Mouse (Mus musculus): Measurements from ENCODE around the gene Cmbl. TPM values are rescaled to one million over a fixed set of nuclear protein-coding genes. Genes with fewer than 3 reads are reported as not detected.

Gene Cmbl
- polyA plus RNA-seq, 1 experiment from 2014 or later: 7.7 TPM

DNA sequence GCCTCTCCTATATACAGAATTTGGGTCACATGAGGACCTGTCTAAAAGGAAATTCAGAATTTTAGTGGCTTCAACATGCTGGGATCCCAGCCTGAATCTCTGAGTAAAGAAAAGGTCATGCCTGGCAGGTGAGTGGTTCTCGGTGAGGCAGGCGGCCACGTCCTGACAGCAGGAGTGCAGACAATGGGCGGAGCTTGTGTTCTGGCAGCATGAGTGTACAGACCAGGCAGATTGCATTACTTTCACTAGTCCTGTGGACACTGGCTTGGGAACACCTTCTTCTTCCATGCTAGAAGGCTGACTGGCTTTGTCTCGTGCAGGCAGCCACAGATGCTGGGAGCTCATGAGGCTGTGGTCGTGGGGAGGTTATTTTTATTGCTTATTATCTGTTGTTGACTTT, 41.6 kb downstream of the Cmbl start:
- no peak overlapping the region for H3K4me3 ChIP-seq (replicated peaks)

DNA sequence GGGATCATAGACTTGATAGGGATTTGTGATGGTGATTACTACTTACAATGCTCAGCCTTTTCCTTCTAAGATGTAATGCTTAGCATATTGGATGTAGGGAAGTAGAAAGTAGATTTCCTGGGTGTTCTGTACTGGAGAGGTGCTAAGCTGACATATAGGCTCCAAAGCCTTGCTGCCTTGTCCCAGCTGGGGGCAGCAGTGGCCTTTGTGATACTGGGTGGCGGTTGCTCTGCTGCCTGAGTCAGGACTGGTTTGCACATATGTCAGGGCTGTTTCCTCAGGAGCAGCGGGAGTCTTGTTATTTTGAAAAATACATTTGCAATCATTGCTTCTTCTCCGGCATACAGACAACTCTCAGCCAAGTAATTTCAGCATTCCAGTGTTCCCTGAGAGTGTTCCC, 45.8 kb downstream of the Cmbl start:
- H3K27me3 ChIP-seq (replicated peaks): no peaks in the 10 kb centered on the region
- no peak overlapping the region for H3K4me2 ChIP-seq
- no peaks in the 10 kb centered on the region for H3K36me3 ChIP-seq
- 65% methylated on average over 3 of the region's 3 CpGs for WGBS
- H3K4me1 ChIP-seq: peaks cover 13% of the 10 kb centered on the region; the same call in 1 of the 2 replicates
- no peak overlapping the region for H3K4me3 ChIP-seq (replicated peaks)
- peak; percentile 79 for ATAC-seq (ENCODE audit: low FRiP score)
- H3K27ac ChIP-seq (replicated peaks): no peak overlapping the region
- H3K9me3 ChIP-seq (replicated peaks): no peaks in the 10 kb centered on the region
- no peak overlapping the region for H3K9ac ChIP-seq (replicated peaks)

More for the DNA sequence above, 41.6 kb downstream of the Cmbl start:
- WGBS: 62% methylated on average over 6 of the region's 6 CpGs
- Histone ChIP-seq H3K4me1 (peaks cover 23% of the 10 kb centered on the region), H3K27me3 (replicated peaks) (no peaks in the 10 kb centered on the region), H3K9ac (replicated peaks) (no peak overlapping the region), H3K27ac (replicated peaks) (no peak overlapping the region), H3K4me2 (no peak overlapping the region), H3K36me3 (no peaks in the 10 kb centered on the region), H3K9me3 (replicated peaks) (no peaks in the 10 kb centered on the region)
- ATAC-seq (ENCODE audit: low FRiP score): no peak

DNA sequence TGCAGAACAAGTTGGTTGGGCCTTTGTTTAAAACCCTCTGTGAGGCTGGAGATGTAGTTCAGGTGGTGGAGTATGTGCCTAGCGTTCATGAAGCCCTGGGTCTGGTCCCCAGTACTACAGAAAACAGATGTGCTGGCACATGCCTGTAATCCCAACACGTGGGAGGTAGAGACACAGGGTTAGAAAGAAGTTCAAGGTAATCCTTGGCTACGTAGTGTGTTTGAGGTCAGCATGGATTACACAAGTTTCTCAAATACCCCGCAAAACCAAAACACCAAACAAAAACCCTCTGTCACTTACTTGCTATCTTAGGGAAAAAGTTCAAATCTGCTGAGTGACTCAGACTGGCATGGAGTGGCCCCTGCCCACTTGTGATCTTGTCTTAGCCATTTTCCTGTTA, 46.8 kb downstream of the Cmbl start:
- no peak overlapping the region for H3K27ac ChIP-seq (replicated peaks)
- H3K27me3 ChIP-seq (replicated peaks): no peaks in the 10 kb centered on the region
- no peaks in the 10 kb centered on the region for H3K36me3 ChIP-seq
- no peaks in the 10 kb centered on the region for H3K9me3 ChIP-seq (replicated peaks)
- no peak for ATAC-seq (ENCODE audit: low FRiP score)
- H3K4me2 ChIP-seq: no peak overlapping the region
- no peak overlapping the region for H3K9ac ChIP-seq (replicated peaks)
- no peak overlapping the region for H3K4me3 ChIP-seq (replicated peaks)
- peaks cover 13% of the 10 kb centered on the region; the same call in 1 of the 2 replicates for H3K4me1 ChIP-seq
- WGBS: 90% methylated on average over 4 of the region's 4 CpGs

DNA sequence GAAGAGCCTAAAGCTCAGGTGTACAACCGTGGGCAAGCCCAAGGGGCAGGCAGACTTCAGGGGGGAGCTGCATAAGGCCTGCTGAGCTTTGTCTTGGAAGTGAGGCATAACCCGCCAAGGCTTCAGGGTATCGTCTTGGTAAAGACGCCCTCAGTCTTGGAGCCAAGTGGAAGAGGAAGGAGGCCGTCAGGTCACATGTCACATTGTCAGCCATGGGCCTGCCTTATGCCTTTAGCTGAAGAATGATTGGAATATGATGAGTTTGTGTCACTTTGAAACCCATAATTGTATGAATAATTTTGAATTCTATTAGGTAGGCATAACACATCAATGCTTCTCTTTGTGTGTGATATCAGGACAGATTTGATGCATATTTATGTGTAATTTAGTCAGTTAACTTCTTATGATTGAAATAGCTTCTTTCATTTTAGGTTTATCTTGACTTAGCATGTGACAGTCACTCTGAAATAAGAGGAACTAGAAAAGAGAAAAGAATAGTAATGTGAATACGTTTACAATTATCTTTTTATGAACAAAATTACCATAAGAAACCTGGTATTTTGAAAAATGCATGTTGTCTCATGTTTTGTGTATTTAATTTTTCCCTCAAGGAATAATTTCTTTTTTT, 48.8 kb downstream of the Cmbl start:
- no peak for ATAC-seq (ENCODE audit: low FRiP score)
- no peaks in the 10 kb centered on the region for H3K27me3 ChIP-seq (replicated peaks)
- 90% methylated on average over 6 of the region's 6 CpGs for WGBS

DNA sequence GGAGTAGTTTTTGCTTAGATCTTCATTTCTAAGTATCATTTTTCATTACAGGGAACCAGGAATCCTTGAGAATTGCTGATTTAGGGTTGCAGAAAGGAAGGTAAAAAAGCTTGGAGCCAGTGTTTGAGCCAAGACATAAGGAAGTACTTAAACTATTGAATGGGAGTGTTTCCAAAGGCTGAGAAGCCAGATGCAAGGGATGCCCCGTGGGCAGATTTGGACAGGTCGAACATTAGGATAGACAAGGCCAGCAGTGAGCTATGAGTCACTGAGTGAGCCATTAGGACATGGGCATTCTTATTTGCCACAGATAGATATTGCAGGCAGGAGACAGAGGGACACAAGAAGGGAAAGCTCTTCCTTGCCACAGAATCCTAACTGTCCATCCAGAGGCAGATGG, 49.5 kb downstream of the Cmbl start:
- Histone ChIP-seq H3K27ac (replicated peaks) (no peak overlapping the region), H3K4me2 (no peak overlapping the region), H3K27me3 (replicated peaks) (no peaks in the 10 kb centered on the region), H3K9ac (replicated peaks) (no peak overlapping the region), H3K36me3 (peaks cover 5% of the 10 kb centered on the region; the same call in 1 of the 2 replicates), H3K4me1 (peaks cover 5% of the 10 kb centered on the region; the same call in 1 of the 2 replicates), H3K4me3 (replicated peaks) (no peak overlapping the region), H3K9me3 (replicated peaks) (no peaks in the 10 kb centered on the region)
- WGBS: 91% methylated on average over 2 of the region's 2 CpGs
- no peak for ATAC-seq (ENCODE audit: low FRiP score)

More for the DNA sequence above, 48.8 kb downstream of the Cmbl start:
- Histone ChIP-seq H3K9ac (replicated peaks) (no peak overlapping the region), H3K4me2 (no peak overlapping the region), H3K9me3 (replicated peaks) (no peaks in the 10 kb centered on the region), H3K4me3 (replicated peaks) (no peak overlapping the region), H3K36me3 (peaks cover 5% of the 10 kb centered on the region; the same call in 1 of the 2 replicates), H3K27ac (replicated peaks) (no peak overlapping the region), H3K4me1 (peaks cover 8% of the 10 kb centered on the region; the same call in 1 of the 2 replicates)

DNA sequence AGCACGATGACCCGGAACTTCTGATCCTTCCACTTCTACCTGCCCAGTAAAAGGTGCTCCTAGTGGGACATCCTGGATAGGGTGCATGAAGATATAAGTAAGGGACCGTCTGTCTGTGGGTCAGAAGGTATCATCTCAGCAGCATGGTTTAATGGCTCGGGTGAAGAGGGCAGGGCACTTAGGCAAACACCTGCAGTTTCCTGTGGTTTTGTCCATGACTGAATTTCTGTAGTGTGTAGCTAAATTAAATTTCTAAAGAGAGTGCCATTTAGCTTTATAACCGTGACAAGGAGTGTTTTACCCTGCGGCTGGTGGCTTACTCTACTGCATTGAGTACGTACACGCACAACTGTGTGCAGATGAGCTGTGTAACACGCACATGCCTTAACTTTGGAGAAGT, 52.1 kb downstream of the Cmbl start:
- Histone ChIP-seq H3K4me2 (no peak overlapping the region), H3K4me1 (no peaks in the 10 kb centered on the region), H3K36me3 (peaks cover 5% of the 10 kb centered on the region; the same call in 1 of the 2 replicates), H3K9ac (replicated peaks) (no peak overlapping the region), H3K27ac (replicated peaks) (no peak overlapping the region), H3K4me3 (replicated peaks) (no peak overlapping the region), H3K27me3 (replicated peaks) (no peaks in the 10 kb centered on the region), H3K9me3 (replicated peaks) (no peaks in the 10 kb centered on the region)
- no peak for ATAC-seq (ENCODE audit: low FRiP score)
- WGBS: 85% methylated on average over 9 of the region's 9 CpGs

DNA sequence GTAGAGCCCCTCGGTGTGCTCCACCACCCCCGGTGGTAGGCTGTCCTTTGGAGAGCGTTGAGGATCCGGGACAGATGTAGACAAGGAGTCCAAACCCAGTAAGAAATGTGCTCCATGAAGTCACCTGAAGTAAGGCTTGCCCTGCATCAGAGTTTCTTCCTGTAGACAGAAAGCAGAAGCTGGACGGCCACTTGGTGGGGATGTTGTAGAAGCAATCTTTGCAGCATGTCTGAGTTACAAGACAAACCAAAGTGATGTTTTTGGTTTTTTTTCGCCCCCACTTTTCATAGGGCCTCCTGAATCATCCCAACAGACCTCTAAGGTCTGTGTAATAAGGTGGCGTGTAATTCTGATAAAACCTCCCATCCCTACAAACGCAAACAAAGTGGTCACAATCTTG, 54.3 kb downstream of the Cmbl start:
- Histone ChIP-seq H3K4me3 (replicated peaks) (no peak overlapping the region), H3K27ac (replicated peaks) (no peak overlapping the region), H3K4me1 (no peaks in the 10 kb centered on the region), H3K36me3 (peaks cover 5% of the 10 kb centered on the region; the same call in 1 of the 2 replicates), H3K4me2 (no peak overlapping the region), H3K9ac (replicated peaks) (no peak overlapping the region), H3K27me3 (replicated peaks) (no peaks in the 10 kb centered on the region), H3K9me3 (replicated peaks) (no peaks in the 10 kb centered on the region)
- WGBS: 96% methylated on average over 8 of the region's 8 CpGs
- ATAC-seq (ENCODE audit: low FRiP score): no peak

DNA sequence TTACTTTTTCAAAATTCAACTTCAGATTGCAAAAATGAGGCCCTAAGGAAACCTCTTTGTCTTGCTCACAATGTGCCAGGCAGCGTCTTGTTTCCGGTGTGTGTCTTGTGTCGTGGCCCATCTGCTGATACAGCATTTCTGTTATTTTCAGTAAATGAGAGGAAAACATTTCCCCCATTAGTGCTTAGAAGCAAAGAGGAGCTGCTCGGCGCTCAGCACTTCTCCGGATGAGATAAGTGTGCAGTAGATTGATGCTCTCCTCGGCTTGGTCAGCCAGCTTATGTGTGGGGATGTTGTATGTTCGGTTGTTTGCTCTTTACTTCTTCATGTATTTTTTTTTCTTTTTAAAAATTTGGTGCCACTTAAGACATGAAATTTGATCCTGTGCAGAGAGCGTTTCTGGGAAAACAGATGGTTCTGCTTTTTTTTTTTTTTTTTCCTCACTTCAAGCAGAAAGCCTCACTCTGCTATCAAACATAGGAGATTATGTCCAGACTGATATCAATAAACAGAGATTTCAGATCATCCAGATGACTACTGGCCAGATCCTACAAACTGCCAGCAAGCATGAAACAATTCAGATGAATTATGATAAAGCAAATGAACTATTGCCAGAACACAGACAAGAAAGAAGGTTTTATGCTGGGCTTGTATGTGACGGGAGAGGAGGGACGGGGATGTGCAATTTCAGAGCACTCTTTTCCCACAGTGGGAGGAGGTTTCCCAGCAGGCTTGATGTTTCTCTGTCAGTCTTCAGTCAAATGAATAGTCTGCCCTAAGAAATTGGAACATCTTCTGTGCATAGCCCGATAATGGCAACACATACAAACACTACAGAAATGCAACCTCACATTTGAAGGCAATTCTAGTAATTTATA, 62.3 kb downstream of the Cmbl start:
- no peak for ATAC-seq (ENCODE audit: low FRiP score)
- Histone ChIP-seq H3K4me1 (peaks cover 13% of the 10 kb centered on the region), H3K27me3 (replicated peaks) (no peaks in the 10 kb centered on the region), H3K9me3 (replicated peaks) (no peaks in the 10 kb centered on the region), H3K4me3 (replicated peaks) (no peak overlapping the region), H3K27ac (replicated peaks) (peak overlapping the region; percentile 60), H3K36me3 (no peaks in the 10 kb centered on the region), H3K9ac (replicated peaks) (no peak overlapping the region), H3K4me2 (no peak overlapping the region)
- WGBS: 48% methylated on average over 12 of the region's 12 CpGs

DNA sequence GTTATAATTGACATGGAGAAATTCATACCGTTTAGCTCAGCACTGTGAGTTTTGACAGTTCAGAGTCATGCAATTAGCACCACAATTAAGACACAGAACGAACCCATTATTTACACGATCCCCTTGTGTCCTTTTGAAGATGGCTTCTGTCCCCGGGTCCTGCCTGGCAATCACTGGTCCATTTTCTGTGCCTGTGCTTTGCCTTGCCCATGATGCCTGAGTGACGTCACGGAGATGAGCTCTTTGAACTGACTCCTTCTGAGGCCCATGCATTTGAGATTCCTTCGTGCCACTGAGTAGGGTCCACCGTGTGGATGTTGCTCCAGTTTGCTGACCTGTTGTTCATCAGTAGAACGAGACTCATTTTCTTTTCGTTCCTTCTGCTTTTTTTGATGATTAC, 63.0 kb downstream of the Cmbl start:
- H3K4me1 ChIP-seq: peaks cover 13% of the 10 kb centered on the region
- H3K9me3 ChIP-seq (replicated peaks): no peaks in the 10 kb centered on the region
- H3K9ac ChIP-seq (replicated peaks): no peak overlapping the region
- WGBS: 63% methylated on average over 10 of the region's 10 CpGs
- H3K36me3 ChIP-seq: no peaks in the 10 kb centered on the region
- H3K4me3 ChIP-seq (replicated peaks): no peak overlapping the region
- H3K4me2 ChIP-seq: no peak overlapping the region
- no peak overlapping the region for H3K27ac ChIP-seq (replicated peaks)
- ATAC-seq (ENCODE audit: low FRiP score): no peak
- H3K27me3 ChIP-seq (replicated peaks): no peaks in the 10 kb centered on the region

DNA sequence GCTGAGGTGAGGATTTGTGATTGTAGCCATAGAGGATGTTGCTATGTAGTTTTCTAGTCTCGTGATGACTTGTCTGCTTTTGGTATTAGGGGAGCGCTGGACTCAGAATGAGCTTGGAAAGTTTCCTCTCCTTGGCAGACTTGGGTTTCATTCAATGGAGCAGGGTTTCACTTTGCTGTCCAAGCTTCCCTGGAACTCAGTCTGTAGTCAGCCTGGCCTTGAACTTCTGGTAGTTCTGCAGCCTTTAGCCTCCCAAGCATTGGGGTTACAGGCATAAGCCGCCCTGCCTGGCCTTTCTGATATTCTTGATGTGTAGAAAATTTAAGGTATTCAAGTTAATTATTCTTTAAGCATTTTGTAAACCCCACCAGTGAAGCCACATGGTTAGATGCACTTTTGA, 64.4 kb downstream of the Cmbl start:
- ATAC-seq (ENCODE audit: low FRiP score): no peak
- peaks cover 13% of the 10 kb centered on the region for H3K4me1 ChIP-seq
- no peaks in the 10 kb centered on the region for H3K27me3 ChIP-seq (replicated peaks)
- H3K27ac ChIP-seq (replicated peaks): no peak overlapping the region
- no peak overlapping the region for H3K9ac ChIP-seq (replicated peaks)
- H3K9me3 ChIP-seq (replicated peaks): no peaks in the 10 kb centered on the region
- H3K4me3 ChIP-seq (replicated peaks): no peak overlapping the region
- 87% methylated on average over 3 of the region's 3 CpGs for WGBS
- H3K4me2 ChIP-seq: no peak overlapping the region
- no peaks in the 10 kb centered on the region for H3K36me3 ChIP-seq

DNA sequence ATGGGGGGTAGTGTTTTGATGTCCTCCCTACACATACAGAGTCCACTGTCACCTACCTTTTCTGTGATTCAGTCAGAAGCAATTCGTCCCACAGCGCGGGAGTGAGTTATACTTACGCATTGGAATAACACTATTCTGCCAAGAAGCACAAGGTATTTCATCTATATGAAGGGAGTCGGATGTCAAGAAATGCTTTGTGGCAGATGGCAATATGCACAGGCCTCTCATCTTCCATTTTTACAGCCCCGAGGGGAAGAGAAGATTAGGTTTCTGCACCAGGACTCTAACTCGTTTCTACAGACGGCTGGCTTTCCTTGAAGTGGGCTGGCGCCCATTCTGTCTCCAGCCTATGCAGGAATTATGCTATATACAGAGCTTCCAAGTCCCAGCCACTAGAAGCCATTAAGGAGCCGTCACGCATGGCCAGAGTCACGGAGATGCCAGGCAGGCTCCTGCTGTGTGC, 66.2 kb downstream of the Cmbl start:
- Histone ChIP-seq H3K27ac (replicated peaks) (no peak overlapping the region), H3K9me3 (replicated peaks) (no peaks in the 10 kb centered on the region), H3K36me3 (no peaks in the 10 kb centered on the region), H3K9ac (replicated peaks) (no peak overlapping the region), H3K4me2 (no peak overlapping the region), H3K4me3 (replicated peaks) (no peak overlapping the region), H3K27me3 (replicated peaks) (no peaks in the 10 kb centered on the region), H3K4me1 (peaks cover 13% of the 10 kb centered on the region)
- WGBS: 60% methylated on average over 12 of the region's 12 CpGs
- ATAC-seq (ENCODE audit: low FRiP score): peak; percentile 33; the same call in 1 of the 2 replicates

DNA sequence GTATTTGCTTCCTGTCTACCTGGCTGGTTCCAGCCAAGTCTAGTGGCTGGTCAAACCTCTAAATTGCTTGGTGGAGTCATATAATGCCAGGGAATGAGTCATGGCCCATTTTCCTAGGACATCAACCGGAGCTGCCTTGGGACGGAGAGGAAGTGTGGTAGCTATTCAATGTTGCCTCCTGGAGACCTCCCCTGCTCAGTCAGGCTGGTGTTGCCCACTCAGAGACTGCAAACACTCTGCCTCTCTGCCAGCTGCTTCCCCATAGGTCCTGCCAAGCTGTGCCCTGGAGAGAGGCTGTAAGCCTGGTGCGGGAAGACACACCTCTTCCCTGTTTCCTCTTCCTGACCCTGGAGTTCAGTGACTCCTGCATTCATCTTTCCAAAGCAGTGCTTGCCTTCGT, 67.3 kb downstream of the Cmbl start:
- H3K36me3 ChIP-seq: no peaks in the 10 kb centered on the region
- no peak overlapping the region for H3K4me2 ChIP-seq
- H3K9ac ChIP-seq (replicated peaks): no peak overlapping the region
- WGBS: 87% methylated on average over 4 of the region's 4 CpGs
- H3K27ac ChIP-seq (replicated peaks): no peak overlapping the region
- no peak overlapping the region for H3K4me3 ChIP-seq (replicated peaks)
- H3K27me3 ChIP-seq (replicated peaks): no peaks in the 10 kb centered on the region
- peaks cover 13% of the 10 kb centered on the region for H3K4me1 ChIP-seq
- ATAC-seq (ENCODE audit: low FRiP score): no peak
- H3K9me3 ChIP-seq (replicated peaks): no peaks in the 10 kb centered on the region

Measured in neural tube, embryonic 15.5 days (tissue).